Mouse (Mus musculus): ENCODE data around the gene Hvcn1. TPM values are rescaled to one million over a fixed set of nuclear protein-coding genes. Genes with fewer than 3 reads are reported as not detected.
"Not testable (repeated sequence)": the region's sequence is repeated elsewhere in the genome, so short reads cannot be mapped to it uniquely, and the experiment has no call there.

The Hvcn1 gene
- polyA plus RNA-seq, 1 experiment from 2014 or later = 1.3 TPM

DNA sequence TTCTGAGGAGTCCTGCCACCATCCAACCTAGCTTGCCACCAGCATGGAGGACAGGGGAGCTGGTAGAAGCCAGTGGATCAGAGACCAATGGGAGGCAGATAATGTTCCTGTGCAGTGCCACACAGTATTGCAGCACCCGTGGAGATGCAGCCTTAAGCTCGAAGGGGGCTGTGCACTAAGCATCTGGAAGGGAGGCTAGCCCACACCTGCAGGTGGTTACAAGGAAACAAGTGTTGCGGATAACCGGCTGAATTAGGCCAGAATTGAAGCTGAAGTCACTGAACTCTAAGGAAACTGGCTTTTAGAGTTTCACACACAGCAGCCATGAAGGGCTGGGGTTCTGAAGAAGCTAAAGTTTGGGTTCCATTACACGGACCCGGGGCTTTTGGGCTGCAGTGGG is 2.3 kb downstream of the Hvcn1 start:
- Histone ChIP-seq H3K4me1 (peaks cover 10% of the 10 kb centered on the region; the same call in 1 of the 2 replicates), H3K4me3 (replicated peaks) (no peak overlapping the region), H3K27ac (replicated peaks) (no peak overlapping the region), H3K4me2 (no peak overlapping the region), H3K27me3 (replicated peaks) (no peaks in the 10 kb centered on the region), H3K9me3 (replicated peaks) (no peaks in the 10 kb centered on the region), H3K36me3 (no peaks in the 10 kb centered on the region), H3K9ac (replicated peaks) (no peak overlapping the region)
- ATAC-seq (ENCODE audit: low FRiP score) = no peak
- 51% methylated on average over 6 of the region's 6 CpGs for WGBS

DNA sequence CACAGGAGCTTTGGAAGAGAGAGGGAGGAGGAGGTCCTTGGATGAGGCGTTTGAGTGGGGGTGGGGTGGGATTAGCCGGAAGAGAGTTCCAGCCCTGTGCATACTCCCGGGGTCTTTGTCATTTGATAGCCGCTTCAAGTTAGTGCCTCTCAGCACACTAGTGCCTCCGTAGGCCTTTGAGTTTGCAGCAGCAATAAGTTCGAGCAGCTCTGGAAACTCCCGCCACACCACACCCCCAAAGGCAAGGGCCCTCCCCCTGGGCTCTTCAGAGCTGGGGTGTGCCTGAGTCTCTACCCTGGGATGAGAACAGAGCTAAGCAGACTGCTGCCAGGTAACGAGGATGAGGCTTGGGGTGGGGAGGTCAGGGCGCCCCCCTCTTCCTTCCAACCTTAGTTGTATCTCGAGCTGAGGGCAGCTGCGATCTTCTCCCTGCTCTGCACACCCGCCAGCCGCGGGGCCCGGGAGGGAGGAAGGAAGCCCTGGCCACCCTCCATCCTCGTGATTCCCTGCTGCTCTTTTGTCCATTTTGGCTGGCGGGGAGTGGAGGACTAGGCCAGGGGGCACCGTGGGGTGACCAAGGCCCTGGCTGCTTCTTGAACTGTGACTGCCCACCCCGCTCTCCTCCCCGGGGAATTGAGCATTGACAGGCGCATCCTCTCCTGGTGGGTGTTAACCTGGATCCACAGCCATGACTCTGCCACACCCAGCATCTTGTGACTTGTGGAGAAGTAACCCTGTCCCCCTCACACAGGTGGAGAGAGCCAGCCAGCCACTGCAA is 3.2 kb downstream of the Hvcn1 start:
- 5% methylated on average over 19 of the region's 21 CpGs for WGBS
- Histone ChIP-seq H3K4me1 (peaks cover 10% of the 10 kb centered on the region; the same call in 1 of the 2 replicates), H3K4me2 (peak overlapping the region; percentile 48), H3K9ac (replicated peaks) (no peak overlapping the region), H3K36me3 (no peaks in the 10 kb centered on the region), H3K4me3 (replicated peaks) (peak overlapping the region; percentile 21), H3K27me3 (replicated peaks) (no peaks in the 10 kb centered on the region), H3K27ac (replicated peaks) (no peak overlapping the region), H3K9me3 (replicated peaks) (no peaks in the 10 kb centered on the region)
- ATAC-seq (ENCODE audit: low FRiP score) = no peak

DNA sequence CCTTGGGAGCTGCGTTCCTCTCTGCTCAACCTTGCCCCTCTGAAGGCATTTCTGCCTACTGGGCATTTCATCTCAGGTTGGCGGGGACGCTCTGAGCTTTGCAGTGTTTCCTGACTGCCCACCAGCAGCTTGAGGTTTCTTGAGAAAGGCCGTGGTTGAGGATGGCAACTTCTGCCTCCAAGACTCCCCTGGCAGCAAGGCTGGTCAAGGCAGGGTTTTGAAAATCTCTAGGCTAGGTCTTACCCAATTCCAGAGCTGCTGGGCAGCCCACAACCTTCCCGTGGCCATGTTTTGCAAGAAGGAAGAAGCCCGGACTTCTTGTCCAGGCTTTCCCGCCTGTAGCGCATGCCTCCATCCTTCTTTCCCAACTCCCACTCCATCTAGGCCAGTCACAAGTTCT is 4.3 kb downstream of the Hvcn1 start:
- no peak overlapping the region for H3K27ac ChIP-seq (replicated peaks)
- H3K27me3 ChIP-seq (replicated peaks) = no peaks in the 10 kb centered on the region
- no peak overlapping the region for H3K4me3 ChIP-seq (replicated peaks)
- 93% methylated on average over 8 of the region's 8 CpGs for WGBS
- peaks cover 10% of the 10 kb centered on the region; the same call in 1 of the 2 replicates for H3K4me1 ChIP-seq
- no peaks in the 10 kb centered on the region for H3K9me3 ChIP-seq (replicated peaks)
- H3K4me2 ChIP-seq = no peak overlapping the region
- H3K36me3 ChIP-seq = no peaks in the 10 kb centered on the region
- no peak for ATAC-seq (ENCODE audit: low FRiP score)
- no peak overlapping the region for H3K9ac ChIP-seq (replicated peaks)

DNA sequence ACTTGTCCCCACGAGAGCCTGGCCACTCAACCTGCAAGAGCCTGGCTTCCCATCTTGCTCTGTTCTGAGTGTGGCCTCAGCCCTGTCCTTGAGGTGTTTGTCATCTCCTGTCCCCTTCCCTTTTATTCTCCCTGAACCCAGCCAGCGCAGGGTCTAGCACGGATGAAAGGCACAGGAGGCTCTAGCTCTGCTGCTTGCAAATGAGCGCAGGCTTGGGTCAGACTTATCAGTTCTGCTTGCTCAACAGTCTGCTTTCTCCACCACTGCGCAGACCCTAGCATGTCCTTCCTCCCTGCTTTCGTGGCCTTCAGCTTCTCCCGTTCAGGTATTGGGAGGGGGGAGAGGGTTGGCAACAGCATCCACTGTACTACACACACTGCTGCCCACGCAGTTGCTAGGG is 5.5 kb downstream of the Hvcn1 start:
- ATAC-seq (ENCODE audit: low FRiP score) = no peak
- H3K27ac ChIP-seq (replicated peaks) = no peak overlapping the region
- no peak overlapping the region for H3K9ac ChIP-seq (replicated peaks)
- H3K9me3 ChIP-seq (replicated peaks) = no peaks in the 10 kb centered on the region
- no peaks in the 10 kb centered on the region for H3K36me3 ChIP-seq
- H3K4me1 ChIP-seq = peaks cover 10% of the 10 kb centered on the region; the same call in 1 of the 2 replicates
- no peak overlapping the region for H3K4me3 ChIP-seq (replicated peaks)
- H3K4me2 ChIP-seq = no peak overlapping the region
- WGBS = 80% methylated on average over 8 of the region's 8 CpGs
- no peaks in the 10 kb centered on the region for H3K27me3 ChIP-seq (replicated peaks)

DNA sequence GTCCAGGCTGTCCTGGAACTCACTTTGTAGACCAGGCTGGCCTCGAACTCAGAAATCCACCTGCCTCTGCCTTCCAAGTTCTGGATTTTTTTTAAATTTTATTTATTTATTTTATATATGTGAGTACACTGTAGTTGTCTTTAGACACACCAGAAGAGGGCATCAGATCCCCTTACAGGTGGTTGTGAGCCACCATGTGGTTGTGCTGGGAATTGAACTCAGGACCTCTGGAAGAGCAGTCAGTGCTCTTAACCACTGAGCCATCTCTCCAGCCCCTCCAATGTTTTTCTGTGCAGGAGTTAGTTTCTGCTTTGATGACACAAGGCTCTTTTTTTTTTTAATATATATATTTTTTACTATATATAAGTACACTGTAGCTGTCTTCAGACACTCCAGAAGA is 6.2 kb downstream of the Hvcn1 start:
- not testable (repeated sequence) for H3K9ac ChIP-seq (replicated peaks); H3K4me3 ChIP-seq (replicated peaks)
- 97% methylated on average over 1 of the region's 1 CpGs for WGBS

DNA sequence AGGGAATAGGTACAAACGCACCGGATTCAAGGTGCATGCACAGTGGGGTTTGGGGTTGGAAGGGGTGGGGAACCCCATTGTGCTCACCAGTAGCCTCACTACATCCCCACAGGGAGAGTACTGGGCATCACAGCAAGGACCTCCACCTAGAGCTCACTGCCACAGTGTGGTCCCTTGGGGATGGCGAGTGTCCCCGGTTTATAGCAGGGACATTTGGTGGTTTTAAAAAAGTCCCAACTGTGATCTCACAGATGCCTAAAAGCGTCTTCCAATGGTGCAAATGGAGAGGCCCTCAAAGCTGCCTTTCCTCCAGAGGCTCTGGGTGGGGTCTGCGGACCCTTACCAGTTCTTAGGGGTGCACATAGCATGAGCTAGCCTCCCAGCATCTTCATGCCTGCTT is 7.3 kb downstream of the Hvcn1 start:
- no peak overlapping the region for H3K4me2 ChIP-seq
- no peak overlapping the region for H3K9ac ChIP-seq (replicated peaks)
- H3K27me3 ChIP-seq (replicated peaks) = no peaks in the 10 kb centered on the region
- no peaks in the 10 kb centered on the region for H3K36me3 ChIP-seq
- WGBS = 84% methylated on average over 6 of the region's 6 CpGs
- no peaks in the 10 kb centered on the region for H3K9me3 ChIP-seq (replicated peaks)
- ATAC-seq (ENCODE audit: low FRiP score) = no peak
- peaks cover 10% of the 10 kb centered on the region; the same call in 1 of the 2 replicates for H3K4me1 ChIP-seq
- H3K4me3 ChIP-seq (replicated peaks) = no peak overlapping the region
- H3K27ac ChIP-seq (replicated peaks) = no peak overlapping the region

More for the DNA sequence above, 6.2 kb downstream of the Hvcn1 start:
- not testable (repeated sequence) for ATAC-seq (ENCODE audit: low FRiP score); H3K27ac ChIP-seq (replicated peaks); H3K27me3 ChIP-seq (replicated peaks); H3K4me1 ChIP-seq; H3K4me2 ChIP-seq; H3K36me3 ChIP-seq; H3K9me3 ChIP-seq (replicated peaks)

DNA sequence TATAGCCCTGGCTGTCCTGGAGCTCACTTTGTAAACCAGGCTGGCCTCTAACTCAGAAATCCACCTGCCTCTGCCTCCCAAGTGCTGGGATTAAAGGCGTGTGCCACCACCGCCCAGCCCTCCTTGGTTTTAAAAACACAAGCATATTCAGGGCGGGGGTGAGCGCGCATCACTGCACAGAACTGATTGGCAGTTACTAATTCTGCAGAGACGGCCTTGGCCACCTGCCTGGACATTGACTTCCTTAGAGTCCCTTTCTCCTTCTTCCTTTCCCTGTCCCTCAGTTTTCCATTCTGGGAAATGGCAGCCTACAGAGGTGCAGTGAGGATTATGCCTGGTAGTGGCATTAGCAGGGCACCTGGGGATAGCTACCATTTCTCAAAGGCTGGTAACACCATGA is 11.0 kb downstream of the Hvcn1 start:
- WGBS = 91% methylated on average over 6 of the region's 6 CpGs
- no peak for ATAC-seq (ENCODE audit: low FRiP score)

DNA sequence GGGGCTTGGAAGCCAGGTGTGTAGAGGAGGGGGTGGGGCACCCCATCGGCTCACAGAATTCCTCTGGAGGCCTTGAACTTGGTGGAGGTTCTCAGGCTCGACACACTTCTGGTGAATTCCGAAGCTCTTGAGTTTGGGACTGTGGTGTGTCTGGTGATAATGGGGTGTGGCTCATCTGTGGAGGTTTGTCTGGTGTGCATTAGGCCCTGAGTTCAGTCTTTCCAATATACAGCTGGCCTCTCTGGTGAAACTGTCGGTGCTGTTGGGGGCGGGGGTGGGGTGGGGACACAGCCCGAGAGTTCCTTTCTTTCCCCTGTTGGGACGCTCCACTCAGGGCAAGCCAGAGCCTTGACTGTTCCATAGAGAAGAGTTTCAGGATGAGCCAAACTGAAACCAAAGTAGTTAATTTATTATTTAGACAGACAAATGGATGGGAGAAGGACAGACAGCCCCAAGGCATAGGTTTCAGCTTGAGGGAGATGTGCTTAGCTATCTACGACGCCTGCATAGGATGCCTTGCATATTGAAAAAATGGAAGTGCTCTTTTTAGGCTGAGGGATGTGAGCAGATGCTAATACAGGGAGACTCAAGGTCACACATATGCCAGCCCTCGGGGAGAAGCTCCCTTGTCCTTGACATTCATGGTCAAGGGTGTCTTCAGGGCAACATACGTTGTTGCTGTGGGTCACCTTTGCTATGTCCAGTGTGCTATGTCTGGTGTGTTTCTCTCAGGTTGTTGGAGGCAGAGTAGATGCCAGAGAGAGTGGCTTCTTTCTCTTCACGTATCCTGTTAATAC is 11.7 kb downstream of the Hvcn1 start:
- no peak overlapping the region for H3K4me3 ChIP-seq (replicated peaks)
- no peaks in the 10 kb centered on the region for H3K9me3 ChIP-seq (replicated peaks)
- no peak overlapping the region for H3K27ac ChIP-seq (replicated peaks)
- H3K4me1 ChIP-seq = 0 out of 2 replicates have a peak, but pooled peaks cover 3% of the 10 kb centered on the region
- H3K4me2 ChIP-seq = no peak overlapping the region
- ATAC-seq (ENCODE audit: low FRiP score) = no peak
- 86% methylated on average over 12 of the region's 12 CpGs for WGBS
- no peaks in the 10 kb centered on the region for H3K36me3 ChIP-seq
- no peak overlapping the region for H3K9ac ChIP-seq (replicated peaks)
- H3K27me3 ChIP-seq (replicated peaks) = no peaks in the 10 kb centered on the region

More for the DNA sequence above, 11.0 kb downstream of the Hvcn1 start:
- Histone ChIP-seq H3K4me3 (replicated peaks) (no peak overlapping the region), H3K9ac (replicated peaks) (no peak overlapping the region), H3K4me1 (0 out of 2 replicates have a peak, but pooled peaks cover 3% of the 10 kb centered on the region), H3K9me3 (replicated peaks) (no peaks in the 10 kb centered on the region), H3K27ac (replicated peaks) (no peak overlapping the region), H3K36me3 (no peaks in the 10 kb centered on the region), H3K27me3 (replicated peaks) (no peaks in the 10 kb centered on the region), H3K4me2 (no peak overlapping the region)

DNA sequence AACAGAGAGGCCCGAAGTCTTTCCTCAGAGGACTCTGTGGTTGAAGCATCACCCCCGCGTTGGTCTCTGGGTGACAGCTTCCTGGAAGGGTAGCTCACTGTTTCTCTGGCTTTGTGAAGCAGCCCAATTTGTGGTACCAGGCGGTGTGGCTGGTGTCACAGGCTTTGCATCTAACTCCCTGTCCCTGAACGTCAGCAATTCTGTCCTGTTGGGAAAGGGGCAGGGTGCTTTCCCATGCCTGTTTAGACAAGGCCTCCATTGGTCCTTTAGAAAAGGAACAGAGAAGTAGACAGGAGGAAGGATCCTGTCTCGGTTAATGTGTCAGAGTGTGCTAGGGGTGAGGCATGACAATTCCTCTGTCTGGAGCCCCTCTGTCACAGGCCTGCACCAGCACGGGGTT is 12.3 kb downstream of the Hvcn1 start:
- H3K9ac ChIP-seq (replicated peaks) = no peak overlapping the region
- ATAC-seq (ENCODE audit: low FRiP score) = no peak
- no peaks in the 10 kb centered on the region for H3K9me3 ChIP-seq (replicated peaks)
- no peak overlapping the region for H3K4me2 ChIP-seq
- no peak overlapping the region for H3K27ac ChIP-seq (replicated peaks)
- WGBS = 82% methylated on average over 7 of the region's 7 CpGs
- H3K4me1 ChIP-seq = 0 out of 2 replicates have a peak, but pooled peaks cover 3% of the 10 kb centered on the region
- no peaks in the 10 kb centered on the region for H3K36me3 ChIP-seq
- H3K4me3 ChIP-seq (replicated peaks) = no peak overlapping the region
- H3K27me3 ChIP-seq (replicated peaks) = no peaks in the 10 kb centered on the region

DNA sequence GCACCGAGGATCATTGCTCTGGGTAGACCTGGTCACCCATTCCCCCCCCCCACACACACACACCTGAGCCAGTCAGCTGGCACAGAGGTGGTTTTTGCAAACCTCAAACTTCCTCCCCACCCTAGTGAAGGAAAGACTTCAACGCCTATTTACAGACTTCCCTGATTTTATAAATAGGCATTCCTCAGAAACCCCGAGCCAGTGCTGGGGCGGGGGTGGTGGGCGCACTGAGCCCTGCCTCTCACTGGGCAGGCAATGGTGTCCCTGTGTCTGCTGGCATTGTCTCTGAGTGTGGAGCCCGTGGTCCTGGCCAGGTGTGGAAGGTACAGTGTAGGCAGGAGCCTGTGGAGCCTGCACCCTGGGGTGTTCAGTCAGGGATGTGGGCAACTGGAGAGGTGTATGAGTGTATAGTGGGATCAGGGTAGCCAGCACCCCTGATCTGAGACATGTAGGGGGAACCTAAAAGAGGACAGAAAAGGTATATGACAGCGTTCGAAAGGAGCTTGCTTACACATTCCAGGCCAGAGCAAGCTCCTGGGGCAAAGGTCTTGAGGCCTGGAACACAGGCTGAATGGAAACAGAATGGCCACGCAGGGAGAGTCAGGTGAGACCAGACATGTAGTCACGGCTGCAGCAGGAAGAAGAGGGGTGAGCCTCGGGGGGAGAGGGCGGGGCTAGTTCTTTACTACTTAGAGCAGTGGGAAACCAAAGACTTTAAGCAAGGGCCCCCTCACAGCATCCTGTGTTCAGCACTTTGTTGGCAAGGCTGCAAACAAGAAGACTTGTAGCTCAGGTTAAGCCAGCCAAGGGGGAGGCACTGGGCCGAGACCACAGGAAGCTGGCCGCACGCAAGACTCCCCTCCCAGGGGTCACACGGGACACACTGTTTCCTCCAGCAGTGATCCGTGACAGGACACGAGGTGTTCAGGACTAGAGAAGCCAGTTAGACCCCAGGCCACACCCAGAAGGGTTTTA is 13.3 kb downstream of the Hvcn1 start:
- H3K27me3 ChIP-seq (replicated peaks) = no peaks in the 10 kb centered on the region
- no peak for ATAC-seq (ENCODE audit: low FRiP score)
- no peak overlapping the region for H3K9ac ChIP-seq (replicated peaks)
- WGBS = 77% methylated on average over 18 of the region's 18 CpGs
- H3K4me1 ChIP-seq = 0 out of 2 replicates have a peak, but pooled peaks cover 3% of the 10 kb centered on the region
- H3K4me3 ChIP-seq (replicated peaks) = no peak overlapping the region
- no peaks in the 10 kb centered on the region for H3K36me3 ChIP-seq
- H3K27ac ChIP-seq (replicated peaks) = no peak overlapping the region
- H3K4me2 ChIP-seq = no peak overlapping the region
- no peaks in the 10 kb centered on the region for H3K9me3 ChIP-seq (replicated peaks)

DNA sequence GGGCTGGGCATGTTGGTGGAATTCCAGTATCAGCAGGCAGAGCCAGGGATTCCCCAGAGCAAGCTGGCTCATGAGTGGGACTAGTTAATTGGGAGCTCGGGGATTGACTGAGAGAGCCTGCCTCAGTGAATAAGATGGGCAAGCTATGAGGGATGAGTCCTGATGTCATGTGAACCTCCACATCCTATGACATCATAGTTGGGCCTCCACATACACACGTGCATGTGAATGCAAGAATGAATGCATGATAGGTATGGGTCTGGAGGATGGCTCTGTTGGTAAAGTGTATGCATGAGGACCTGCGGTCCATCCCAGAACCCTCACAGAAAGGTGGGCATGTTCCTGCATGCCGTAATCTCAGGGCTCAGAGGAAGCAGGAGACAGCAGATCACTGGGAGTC is 14.5 kb downstream of the Hvcn1 start:
- Histone ChIP-seq H3K9me3 (replicated peaks) (no peaks in the 10 kb centered on the region), H3K27ac (replicated peaks) (no peak overlapping the region), H3K4me1 (0 out of 2 replicates have a peak, but pooled peaks cover 3% of the 10 kb centered on the region), H3K27me3 (replicated peaks) (no peaks in the 10 kb centered on the region), H3K36me3 (no peaks in the 10 kb centered on the region), H3K4me2 (no peak overlapping the region), H3K9ac (replicated peaks) (no peak overlapping the region), H3K4me3 (replicated peaks) (no peak overlapping the region)
- ATAC-seq (ENCODE audit: low FRiP score) = no peak
- 94% methylated on average over 4 of the region's 4 CpGs for WGBS
